Mouse (Mus musculus): ENCODE measurements around the gene Ddt.
A peak's percentile ranks its signal among the peaks of the same experiment; 100 is the strongest.

DNA sequence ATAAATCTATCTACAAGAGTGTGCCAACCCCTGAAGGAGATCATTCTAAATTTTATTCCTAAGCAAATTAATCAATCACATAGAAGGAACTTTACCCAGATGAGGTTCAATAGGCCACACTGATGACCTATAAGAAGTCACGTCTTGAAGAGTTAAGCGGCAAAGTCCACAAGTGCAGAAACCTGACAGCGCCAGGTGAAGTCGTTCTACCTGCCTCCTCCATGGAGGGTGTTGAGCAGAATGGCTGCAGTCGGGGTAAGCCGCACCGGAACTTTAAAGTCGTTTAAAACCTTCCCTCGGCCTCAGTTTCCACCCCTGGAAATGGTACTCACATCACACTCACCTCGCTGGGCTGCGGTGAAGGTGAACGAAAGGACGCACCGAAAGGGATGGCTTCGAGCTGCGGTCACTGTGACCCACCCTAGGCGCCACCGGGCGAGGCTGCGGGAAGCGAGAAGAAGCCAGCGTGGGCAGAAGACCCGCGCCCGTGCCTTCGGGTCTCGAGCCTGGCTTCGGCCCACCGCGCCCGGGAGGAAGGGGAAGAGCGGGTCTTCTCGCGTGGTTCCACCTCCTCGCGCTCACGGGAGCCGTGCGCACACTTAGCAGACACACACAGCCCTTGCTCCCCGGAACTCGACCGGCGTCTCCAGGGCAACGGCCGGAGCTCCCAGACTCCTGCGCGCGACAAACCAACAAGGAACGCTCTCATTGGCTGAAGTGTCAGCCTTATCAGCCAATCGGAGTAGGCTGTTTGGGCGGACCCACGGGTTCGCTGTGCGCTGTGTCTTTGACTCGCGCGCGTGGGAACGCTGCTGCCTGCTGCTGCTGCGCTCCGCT is 9.3 kb downstream of the Ddt start, which contains the start of gene Cabin1:
- TF ChIP-seq CTCF (IDR thresholded peaks at IDR 0.05; ENCODE audit: borderline replicate concordance, control insufficient read depth, extremely low read depth, insufficient read depth, low read length, poor library complexity) (0 out of 2 replicates have a peak, but pooled peaks have one; percentile 45), POLR2A (IDR thresholded peaks at IDR 0.05; ENCODE audit: control insufficient read depth, extremely low read depth, insufficient read depth, low read length, poor library complexity) (no peak; the same call in 1 of the 2 replicates)
